Mouse (Mus musculus) activated CD4-positive, CD25-positive, alpha-beta regulatory T cell, adult 9 weeks (primary cell): ENCODE data around the gene Klhl11. TPM values are rescaled to one million over a fixed set of nuclear protein-coding genes. Genes with fewer than 3 reads are reported as not detected.

Experiments
- polyA plus RNA-seq: library from polyadenylated mRNA; unstranded; fragments of 100-300 nt; shearing (Covaris generic); gene quantifications from one replicate; pipeline ENCODE4 v1.2.1, GENCODE M21; 2017

Klhl11 gene
- polyA plus RNA-seq: 4.2 TPM

DNA sequence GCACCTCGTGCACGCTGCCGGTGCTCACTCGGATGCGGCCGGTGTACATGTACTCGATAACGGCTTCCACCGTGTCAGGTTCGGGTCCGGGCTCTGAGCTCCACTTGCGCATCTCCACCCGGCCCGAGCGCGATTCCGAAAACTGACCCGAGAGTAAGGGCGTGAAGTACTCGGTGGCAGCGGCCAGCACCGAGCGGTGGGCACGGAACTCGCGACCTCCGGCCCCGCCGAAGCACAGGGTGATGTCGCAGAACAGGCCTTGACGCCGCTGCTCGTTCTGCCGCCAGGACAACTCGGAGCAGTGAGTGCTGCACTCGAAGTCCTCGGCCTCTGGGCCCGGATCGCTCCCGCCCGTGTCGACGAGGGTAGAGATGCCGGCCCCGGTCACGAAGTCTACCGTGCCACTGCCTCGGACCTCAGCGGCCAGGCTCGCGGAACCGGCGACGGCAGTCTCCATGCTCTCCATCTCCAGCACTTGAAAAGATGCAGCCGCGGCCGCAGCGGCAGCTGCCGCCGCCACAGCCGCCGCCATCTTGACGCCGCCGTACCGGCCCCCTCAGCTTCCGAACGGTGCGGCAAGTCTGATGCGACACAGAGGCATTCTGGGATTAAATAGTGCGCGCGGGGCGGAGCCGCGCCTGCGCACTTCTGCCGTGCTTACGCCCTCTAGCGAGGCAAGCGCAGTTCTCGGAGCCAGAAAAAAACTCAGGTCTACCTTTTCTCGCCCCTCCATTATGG, at the start of gene Klhl11:
Gene Klhl11, minus strand, starts transcription at position 545 of the 738 bp plus-strand sequence.

DNA sequence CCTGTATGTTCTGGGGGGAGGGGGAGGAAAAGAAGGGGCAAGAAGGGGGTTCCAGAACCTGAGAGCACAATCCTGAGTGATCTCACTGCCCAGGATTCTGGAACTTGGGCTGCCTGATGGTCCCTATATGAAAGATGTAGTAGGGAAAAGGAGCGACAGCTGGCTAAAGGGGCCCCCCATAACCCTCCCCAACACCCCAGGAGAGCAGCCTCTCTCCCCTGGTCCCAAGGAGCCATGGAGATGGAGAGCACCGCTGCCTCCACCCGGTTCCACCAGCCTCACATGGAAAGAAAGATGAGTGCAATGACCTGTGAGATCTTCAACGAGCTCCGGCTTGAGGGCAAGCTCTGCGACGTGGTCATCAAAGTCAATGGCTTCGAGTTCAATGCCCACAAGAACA, 30.7 kb downstream of the Klhl11 start, which contains the start of the genes Nt5c3b and Klhl10:
Gene Nt5c3b, minus strand, starts transcription at position 12 of the 400 bp plus-strand sequence.
Gene Klhl10, plus strand, starts transcription at position 121 of the 400 bp plus-strand sequence.

DNA sequence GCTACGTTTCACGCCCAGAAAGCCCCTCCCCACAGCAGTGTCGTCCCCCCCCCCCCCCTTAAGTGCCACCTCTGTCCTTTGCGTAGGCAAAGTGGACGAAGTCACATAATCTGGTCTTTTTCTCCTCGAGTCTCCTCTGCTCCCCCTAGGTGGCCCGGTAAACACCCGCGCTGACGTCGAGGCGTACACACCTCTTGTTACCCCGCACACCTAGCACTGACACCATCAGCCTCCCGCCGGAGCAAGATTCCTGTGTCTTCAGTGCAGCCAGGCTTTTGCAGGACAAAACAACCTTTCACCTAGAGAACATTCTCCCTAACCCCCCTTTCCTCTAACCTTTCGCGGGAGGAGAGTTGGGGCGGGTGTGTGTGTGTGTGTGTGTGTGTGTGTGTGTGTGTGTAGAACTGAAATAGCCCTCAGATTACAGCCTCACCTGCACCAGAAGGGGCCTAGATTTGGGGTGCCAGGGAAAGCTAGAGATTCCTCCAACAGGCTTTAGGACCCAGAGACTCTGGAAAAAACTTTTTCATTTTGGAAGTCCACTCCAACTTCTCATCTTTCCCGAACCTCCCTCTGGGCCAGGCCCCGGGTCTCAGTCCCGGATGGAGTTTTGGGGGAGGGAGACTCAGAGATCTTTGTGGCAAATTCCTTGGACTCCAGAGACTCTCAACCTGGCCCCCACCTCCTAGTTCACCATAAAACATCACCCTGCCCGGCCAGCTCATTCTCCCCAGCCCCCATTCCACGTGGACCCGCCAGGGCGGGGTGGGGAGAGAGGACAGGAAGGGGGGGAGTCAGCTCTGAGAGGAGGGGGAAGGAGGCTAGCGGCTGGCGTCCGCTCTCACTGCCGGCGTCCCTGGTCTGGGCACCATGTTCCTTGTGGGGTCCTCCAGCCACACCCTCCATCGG, 57.4 kb downstream of the Klhl11 start, which contains the start of gene Fkbp10:
Gene Fkbp10, plus strand, starts transcription at position 784 of the 909 bp plus-strand sequence.

DNA sequence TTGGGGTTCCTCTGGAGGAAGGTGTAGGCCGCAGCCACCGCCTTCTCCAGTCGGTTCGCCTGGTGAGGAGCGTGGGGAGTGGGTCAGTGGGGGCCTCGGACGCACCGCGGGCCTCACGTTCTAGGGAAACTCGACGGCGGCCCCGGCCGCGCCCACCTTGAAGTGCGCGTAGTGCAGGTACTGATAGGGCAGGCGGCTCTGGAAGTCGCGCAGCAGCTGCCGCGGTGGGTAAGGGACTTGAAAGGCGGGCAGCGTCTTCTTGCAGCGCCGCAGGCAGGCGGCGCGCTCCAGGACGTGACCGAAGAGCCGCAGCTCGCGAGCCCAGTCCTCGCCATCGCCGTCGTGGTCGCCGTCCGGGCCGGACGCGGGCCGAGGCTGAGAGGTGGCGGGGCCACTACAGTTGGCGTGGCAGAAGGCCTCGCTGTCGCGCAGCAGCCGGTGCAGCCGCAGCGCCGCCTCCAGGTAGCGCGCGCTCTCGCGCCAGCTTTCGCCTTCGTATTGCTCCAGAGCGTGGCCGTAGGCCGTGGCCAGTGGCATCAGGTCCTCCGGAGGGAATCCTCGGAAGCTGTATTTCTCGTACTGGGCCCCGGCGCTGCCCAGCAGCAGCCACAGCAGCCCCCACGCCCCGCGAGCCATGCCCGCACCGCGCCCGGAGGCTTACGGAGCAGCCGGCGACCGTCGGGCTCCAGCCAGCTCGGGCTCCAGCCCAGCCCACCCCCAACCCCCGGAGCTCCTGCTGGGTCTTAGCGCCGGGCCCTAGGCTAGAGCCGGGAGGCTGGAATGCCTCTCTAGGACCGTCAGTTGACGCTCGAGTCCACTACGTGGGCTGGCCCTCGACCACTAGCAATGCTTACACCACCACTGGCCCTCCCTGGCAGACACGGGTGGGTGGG, 58.3 kb downstream of the Klhl11 start, which contains the start of gene P3h4:
Gene P3h4, minus strand, starts transcription at position 816 of the 893 bp plus-strand sequence.

Other genes with a start within 250 kb of the Klhl11 start
- gene Krt16, start 223.8 kb downstream of the Klhl11 start, polyA plus RNA-seq: not detected
- 1.9 TPM for gene Krt17, start 211.7 kb downstream of the Klhl11 start, polyA plus RNA-seq
- not detected for gene Krt42, start 202.9 kb downstream of the Klhl11 start, polyA plus RNA-seq
- gene Eif1, start 152.9 kb downstream of the Klhl11 start, polyA plus RNA-seq: 2,818 TPM
- gene Gast, start 138.3 kb downstream of the Klhl11 start, polyA plus RNA-seq: not detected
- gene Hap1, start 116.6 kb downstream of the Klhl11 start, polyA plus RNA-seq: 2.6 TPM
- gene Jup, start 75.0 kb downstream of the Klhl11 start, polyA plus RNA-seq: 2.9 TPM
- gene P3h4, start 57.9 kb downstream of the Klhl11 start, polyA plus RNA-seq: not detected
- gene Fkbp10, start 57.0 kb downstream of the Klhl11 start, polyA plus RNA-seq: not detected
- gene Nt5c3b, start 30.9 kb downstream of the Klhl11 start, polyA plus RNA-seq: 151 TPM
- gene Klhl10, start 30.8 kb downstream of the Klhl11 start, polyA plus RNA-seq: 0.62 TPM
- 212 TPM for gene Acly, start 55.3 kb upstream of the Klhl11 start, polyA plus RNA-seq
- gene Ttc25, start 72.9 kb upstream of the Klhl11 start, polyA plus RNA-seq: 0.09 TPM
- gene Cnp, start 102.2 kb upstream of the Klhl11 start, polyA plus RNA-seq: 407 TPM
- 29.4 TPM for gene Nkiras2, start 146.5 kb upstream of the Klhl11 start, polyA plus RNA-seq
- gene Dnajc7, start 147.4 kb upstream of the Klhl11 start, polyA plus RNA-seq: 683 TPM
- 0.20 TPM for gene Zfp385c, start 219.7 kb upstream of the Klhl11 start, polyA plus RNA-seq
- gene Dhx58, start 231.5 kb upstream of the Klhl11 start, polyA plus RNA-seq: 32.3 TPM
- gene Kat2a, start 239.7 kb upstream of the Klhl11 start, polyA plus RNA-seq: 43.7 TPM
- gene Hspb9, start 241.1 kb upstream of the Klhl11 start, polyA plus RNA-seq: 0.88 TPM